Mouse (Mus musculus) 3134 (cell line): ENCODE data around the gene Dmkn.
"Not testable (repeated sequence)": the region's sequence is repeated elsewhere in the genome, so short reads cannot be mapped to it uniquely, and the experiment has no call there.

Source experiments
- DNase-seq: peaks from one replicate; pipeline ENCODE4 v3.0.0-alpha.2; 2011; ENCODE audit warnings: low spot score; ENCODE audit not compliant: insufficient read length; ENCODE audit errors: extremely low read depth

Gene Dmkn

DNA sequence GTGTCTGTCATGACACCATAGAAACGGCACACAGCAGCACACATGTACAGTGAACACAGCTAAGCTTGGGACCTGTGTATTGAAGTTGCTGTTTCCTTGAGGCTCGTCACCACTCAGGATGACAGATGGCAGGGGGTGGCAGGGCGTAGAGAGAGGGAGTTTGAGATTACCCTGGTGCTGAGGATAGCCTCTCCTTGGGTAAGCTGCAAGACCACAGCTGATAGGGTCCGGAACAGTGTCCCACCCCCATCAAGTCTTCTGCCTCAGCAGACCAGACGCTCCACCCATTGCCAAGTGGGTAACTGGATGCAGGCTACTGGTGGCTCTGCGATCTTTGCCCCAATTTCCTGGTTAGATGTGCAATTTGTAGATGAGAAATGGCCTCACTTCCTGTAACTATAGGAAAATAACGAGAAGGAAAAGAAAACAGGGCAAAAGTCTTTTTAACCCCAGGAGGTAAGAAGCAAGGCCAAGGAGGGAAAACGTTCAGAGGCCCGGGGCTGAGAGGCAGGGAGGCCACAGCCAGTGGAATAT is 48.3 kb downstream of the Dmkn start:
- no peak for DNase-seq

DNA sequence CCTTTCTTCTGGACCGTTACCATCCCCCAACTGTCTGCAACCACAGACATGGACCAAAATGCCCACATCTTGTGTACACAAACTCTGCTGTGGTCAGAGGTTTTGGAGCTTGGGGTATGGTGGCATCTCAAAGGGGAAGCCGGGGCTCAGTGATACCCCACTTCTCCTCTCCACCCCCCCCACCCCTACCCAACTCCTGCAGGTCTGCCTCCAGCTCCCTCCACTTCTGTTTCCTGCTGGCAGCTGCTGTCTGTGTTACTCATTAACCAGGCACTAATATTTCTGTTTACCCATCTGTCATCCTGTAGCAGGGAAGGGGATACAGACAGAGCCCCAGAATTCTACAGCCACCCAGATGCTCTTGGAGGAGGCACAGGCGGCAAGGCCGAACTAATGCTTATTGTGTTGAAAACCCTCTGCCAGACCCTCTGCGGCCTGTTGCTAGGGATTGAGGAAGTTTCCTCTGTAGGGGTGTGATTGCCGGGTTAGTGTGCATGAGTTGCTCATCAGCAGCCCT is 48.8 kb downstream of the Dmkn start:
- DNase-seq = no peak

DNA sequence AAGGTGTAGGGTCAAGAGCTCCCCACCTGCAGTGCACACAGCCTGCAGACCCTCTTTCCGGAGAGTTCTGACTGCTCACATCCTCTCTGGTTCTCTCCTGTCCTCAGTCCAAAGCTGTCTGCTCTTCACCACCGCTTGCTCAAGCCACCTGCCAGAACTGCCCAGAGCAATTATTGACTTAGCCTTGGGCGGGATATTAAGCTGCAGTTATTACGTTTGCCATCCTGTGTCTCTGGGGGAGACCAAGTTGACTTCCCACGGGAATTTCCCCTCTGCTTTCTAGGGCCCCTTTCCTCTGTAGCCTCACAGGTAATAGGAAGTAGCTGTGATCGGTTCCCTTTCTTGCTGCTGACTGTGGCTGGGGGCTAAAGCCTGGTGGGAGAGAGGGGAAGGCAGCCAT is 56.6 kb downstream of the Dmkn start:
- DNase-seq = no peak

DNA sequence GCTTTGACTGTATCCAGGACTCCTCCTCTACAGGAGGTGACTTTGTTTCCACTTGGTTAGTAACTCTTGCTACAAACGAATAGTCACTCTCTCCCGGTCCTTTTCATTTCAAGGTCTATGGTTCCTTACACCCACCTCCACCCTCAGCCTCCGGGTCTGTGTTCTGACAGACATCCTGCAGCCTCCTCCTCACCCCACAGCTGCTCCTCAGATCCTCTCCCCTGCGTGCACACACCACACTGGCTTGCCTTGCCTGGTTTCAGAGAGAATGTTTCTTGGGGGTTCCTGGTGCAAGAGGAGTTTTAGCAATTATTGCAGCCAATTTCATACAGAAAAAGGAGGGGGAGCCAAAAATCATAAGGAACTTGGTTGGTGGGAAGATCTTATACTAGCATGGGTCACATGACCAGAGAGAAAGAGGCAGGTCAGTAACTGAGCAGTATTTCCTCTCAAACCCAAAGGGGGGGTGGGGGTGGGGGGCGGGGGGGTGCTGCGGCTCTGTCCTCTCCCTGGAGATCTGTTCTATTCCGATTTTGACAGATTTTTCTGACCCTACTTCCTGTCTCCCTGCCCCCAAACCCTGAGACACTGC is 57.4 kb downstream of the Dmkn start:
- no peak for DNase-seq

DNA sequence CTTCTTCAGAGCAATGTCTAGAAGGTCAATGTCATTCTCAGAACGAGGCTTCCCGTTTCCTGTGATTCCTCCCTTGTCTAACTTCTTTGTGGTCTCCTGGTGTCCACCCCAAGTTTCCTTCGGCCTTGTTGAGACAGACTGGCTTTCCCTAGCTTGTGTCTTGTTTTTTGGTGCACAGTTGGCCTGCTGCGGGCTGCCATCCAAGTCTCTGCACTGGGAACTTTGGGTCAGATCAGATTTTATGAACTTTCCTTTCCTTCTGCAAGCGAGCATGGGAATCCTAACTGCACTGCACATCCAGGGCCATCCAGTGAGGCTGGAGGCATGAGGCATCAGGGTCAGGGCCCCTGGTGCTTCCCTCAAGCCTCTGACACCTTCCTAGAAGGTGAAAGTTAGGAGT is 58.0 kb downstream of the Dmkn start:
- DNase-seq = no peak

DNA sequence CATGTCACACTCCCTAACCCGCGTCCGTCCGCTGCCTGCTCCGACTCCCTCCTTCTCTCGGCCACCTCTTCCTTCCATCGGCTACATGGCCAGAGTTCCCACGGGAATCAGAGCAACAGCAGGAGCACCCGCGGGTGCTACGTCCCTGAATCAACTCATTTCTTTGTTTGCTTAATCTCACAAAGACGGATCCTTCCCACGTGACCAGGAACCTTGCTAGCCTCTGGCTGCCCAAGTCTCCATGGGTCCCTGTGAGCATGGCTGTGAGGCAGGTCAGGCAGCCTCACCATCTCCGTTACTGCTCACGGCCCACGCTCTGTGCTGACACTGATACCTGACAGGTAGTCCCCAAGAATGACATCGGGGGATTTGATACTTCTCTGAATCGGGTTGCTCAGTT is 60.1 kb downstream of the Dmkn start, which contains the start of gene Ffar2:
Ffar2 (minus strand) TSS at position 101 of the 400 bp plus-strand sequence.
- DNase-seq = no peak

DNA sequence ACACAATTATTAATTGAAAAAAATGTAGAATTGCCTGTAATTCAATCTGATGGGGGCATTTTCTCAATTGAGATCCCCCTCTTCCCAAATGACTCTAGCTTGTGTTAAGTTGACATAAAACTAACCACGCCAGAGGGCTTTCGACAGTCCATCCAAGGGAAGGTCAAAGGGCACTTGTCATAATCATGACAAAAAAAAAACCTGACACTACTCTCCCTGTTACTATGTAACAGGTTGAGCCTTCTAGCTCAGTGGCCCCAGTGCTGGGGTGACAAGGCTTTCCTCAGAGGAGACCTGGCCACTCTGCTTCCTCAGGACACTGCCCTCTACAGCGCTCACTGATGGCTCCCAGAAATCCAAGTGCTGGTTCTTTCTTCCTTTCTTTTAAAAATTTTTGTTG is 60.8 kb downstream of the Dmkn start:
- DNase-seq = no peak

DNA sequence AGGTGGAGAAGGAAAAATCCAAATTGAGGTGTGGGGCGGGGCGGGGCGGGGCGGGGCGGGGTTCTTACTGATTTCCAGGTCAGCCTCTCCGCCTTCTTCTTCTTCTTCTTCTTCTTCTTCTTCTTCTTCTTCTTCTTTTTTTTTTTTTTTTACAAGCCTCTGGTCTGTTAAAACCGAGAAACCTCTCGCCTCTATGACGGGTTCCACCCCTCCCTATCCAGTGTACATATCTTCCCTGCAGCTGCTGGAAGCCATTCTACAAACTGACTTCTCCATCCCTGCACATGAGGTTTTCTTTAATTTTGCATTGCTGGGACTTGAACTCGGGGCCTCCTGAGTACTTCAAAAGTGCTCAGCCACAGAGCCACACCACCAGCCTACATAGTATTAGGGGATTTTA is 63.1 kb downstream of the Dmkn start:
- DNase-seq = no peak

DNA sequence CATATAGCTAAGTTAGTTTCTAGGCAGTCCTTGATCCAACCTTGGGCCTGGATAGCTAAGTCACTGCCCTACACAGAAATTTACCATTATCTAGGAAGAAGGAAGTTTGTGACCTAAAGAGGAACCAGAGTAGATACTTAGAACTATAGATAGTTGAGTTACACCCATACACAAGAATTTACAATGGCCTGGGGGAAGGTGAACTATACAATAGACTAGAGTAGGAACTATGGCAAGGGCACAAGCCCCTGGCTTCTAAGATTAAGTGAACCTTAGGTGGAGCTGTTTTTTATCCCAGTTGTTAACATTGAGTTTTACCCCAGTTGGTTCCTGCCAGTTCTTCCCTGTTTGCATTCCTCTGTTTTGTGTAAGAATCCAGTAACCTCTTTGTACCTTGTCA is 65.3 kb downstream of the Dmkn start:
- DNase-seq = not testable (repeated sequence)

DNA sequence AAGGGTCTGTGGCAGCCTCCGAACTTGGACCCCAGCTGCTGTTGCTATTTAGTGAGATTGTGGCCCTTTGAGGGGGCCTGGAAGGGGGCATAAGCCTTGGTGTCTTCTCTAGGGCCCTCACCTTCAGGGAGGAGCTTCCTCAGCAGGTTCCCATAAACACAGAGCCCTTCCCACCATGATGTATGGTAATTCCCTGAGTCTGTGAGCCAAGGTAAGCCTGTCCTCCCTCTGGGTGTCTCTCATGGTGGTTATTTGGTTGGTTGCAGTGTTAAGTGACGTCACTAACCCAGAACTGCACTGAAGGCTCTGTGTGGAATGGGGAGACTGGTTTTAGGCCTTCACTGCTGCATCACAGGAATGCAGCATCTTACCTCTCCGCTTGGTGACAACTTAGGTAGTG is 65.9 kb downstream of the Dmkn start:
- no peak for DNase-seq
